Mouse (Mus musculus) bone marrow macrophage, adult 2 months (primary cell): ENCODE data around the gene B230118H07Rik.

Source experiments
- CTCF ChIP-seq: IDR thresholded peaks from 2 replicates; pipeline ENCODE4 v1.5.1; 2012; ENCODE audit warnings: low read depth, mild to moderate bottlenecking, low read length, moderate library complexity
- POLR2A ChIP-seq: IDR thresholded peaks from 2 replicates; pipeline ENCODE4 v1.6.1; 2012; ENCODE audit warnings: mild to moderate bottlenecking, low read depth, low read length, borderline replicate concordance

DNA sequence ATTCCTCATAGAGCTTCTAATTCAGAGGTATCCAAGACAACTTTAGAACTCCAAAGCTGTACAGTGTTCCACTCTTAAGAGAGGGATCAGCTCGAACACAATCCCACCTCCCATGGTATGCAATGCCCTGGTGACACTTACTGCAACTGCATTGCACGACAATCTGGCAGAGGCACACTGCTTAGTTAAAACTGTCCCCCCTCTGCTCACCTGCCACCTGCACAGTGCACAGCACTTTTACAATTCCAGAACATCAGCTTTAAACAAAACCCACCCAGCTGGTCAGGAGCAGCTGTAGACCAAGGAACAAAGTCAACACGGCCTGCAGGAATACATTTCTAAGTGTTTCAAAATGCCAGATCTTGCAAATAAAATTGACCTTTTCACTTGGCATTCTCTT, 28.4 kb downstream of the B230118H07Rik start:
- TF ChIP-seq POLR2A (no peak), CTCF (no peak)
